ENCODE assay signal across 22 mouse cellular contexts in genomic region chr6:87886721-87887120, GRCm38 (mm10). TPM values are rescaled to one million over a fixed set of nuclear protein-coding genes. Genes with fewer than 3 reads are reported as not detected.
A peak's percentile ranks its signal among the peaks of the same experiment; 100 is the strongest.
DNase-seq lines count a peak whose midpoint lies in the region; ATAC-seq and TF ChIP-seq lines count a peak whose summit lies in the region.
"Had no signal": no experiment of that assay in that cellular context is flagged by ENCODE, and none has a peak within 500 bp of the region (broad histone marks: within the 10 kb centered on the region; RNA-seq: fewer than 3 reads in every experiment).

No protein-coding gene starts in this region.

- peaks cover 13% of the 10 kb centered on the region for H3K4me1 ChIP-seq in heart, embryonic 13.5 days
- peaks cover 11% of the 10 kb centered on the region for H3K4me1 ChIP-seq in lung, embryonic 16.5 days (replicated peaks; ENCODE audit: control insufficient read depth, insufficient read depth, low read length)
- H3K4me1 ChIP-seq in liver, embryonic 15.5 days (replicated peaks): peaks cover 26% of the 10 kb centered on the region

- TF ChIP-seq CTCF in layer of hippocampus, adult 2 months (conservative IDR thresholded peaks at IDR 0.05): no peak

- H3K27me3 ChIP-seq in heart, embryonic 13.5 days (replicated peaks): no peaks in the 10 kb centered on the region
- no peaks in the 10 kb centered on the region for H3K27me3 ChIP-seq in lung, embryonic 16.5 days (ENCODE audit: control insufficient read depth, insufficient read depth, low read depth, low read length)
- H3K27me3 ChIP-seq in liver, embryonic 15.5 days: no peaks in the 10 kb centered on the region
- H3K27me3 ChIP-seq: forebrain, embryonic 15.5 days; hindbrain, embryonic 12.5 days; midbrain, embryonic 13.5 days; neural tube, embryonic 12.5 days had no signal

- ATAC-seq in heart, embryonic 13.5 days (ENCODE audit: extremely low read depth, insufficient number of reproducible peaks, low FRiP score, low TSS enrichment): no peak
- ATAC-seq in lung, embryonic 16.5 days (ENCODE audit: low read depth): no peak
- no peak for ATAC-seq in liver, embryonic 15.5 days (ENCODE audit: insufficient read depth)

- H3K4me3 ChIP-seq in heart, embryonic 13.5 days: no peak overlapping the region
- H3K4me3 ChIP-seq in lung, embryonic 16.5 days (ENCODE audit: low read length): no peak overlapping the region
- H3K4me3 ChIP-seq in liver, embryonic 15.5 days (replicated peaks): no peak overlapping the region
- H3K4me3 ChIP-seq in layer of hippocampus, adult 2 months: no peak overlapping the region
- H3K4me3 ChIP-seq: hindbrain, embryonic 12.5 days had no signal

- DNase-seq in heart, postnatal 4 days: no peak
- no peak for DNase-seq in lung, postnatal 14 days
- no peak for DNase-seq in cerebellum, adult 18-20 months
- no peak for DNase-seq in layer of hippocampus, adult 2 months (ENCODE audit: low spot score in 2 of 2)
- DNase-seq in adrenal gland, postnatal 14 days: no peak
- DNase-seq: adrenal gland, postnatal 36 days; cerebellum, adult 11-12 months; cerebellum, postnatal 25 days; embryo, embryonic 11 days; kidney, adult 18-20 months; kidney, postnatal 36 days; layer of hippocampus, adult 9-11 months; lung, adult 2 months; spleen, adult 18-20 months had no signal

- no peaks in the 10 kb centered on the region for H3K9me3 ChIP-seq in heart, embryonic 13.5 days
- no peaks in the 10 kb centered on the region for H3K9me3 ChIP-seq in lung, embryonic 16.5 days (ENCODE audit: control insufficient read depth, low read length)
- no peaks in the 10 kb centered on the region for H3K9me3 ChIP-seq in liver, embryonic 15.5 days (replicated peaks)
- H3K9me3 ChIP-seq: forebrain, embryonic 15.5 days; hindbrain, embryonic 12.5 days; limb, embryonic 10.5 days; midbrain, embryonic 13.5 days; neural tube, embryonic 12.5 days had no signal

- WGBS in heart, embryonic 13.5 days: 68% methylated on average over 1 of the region's 1 CpGs
- 19% methylated on average over 1 of the region's 1 CpGs for WGBS in lung, embryonic 16.5 days
- WGBS in liver, embryonic 15.5 days (ENCODE audit: insufficient replicate concordance): 63% methylated on average over 1 of the region's 1 CpGs

- H3K36me3 ChIP-seq in heart, embryonic 13.5 days: peaks cover 31% of the 10 kb centered on the region
- H3K36me3 ChIP-seq in lung, embryonic 16.5 days (ENCODE audit: control insufficient read depth, insufficient read depth, low read length): peaks cover 21% of the 10 kb centered on the region
- H3K36me3 ChIP-seq in liver, embryonic 15.5 days (replicated peaks): peaks cover 28% of the 10 kb centered on the region

- H3K9ac ChIP-seq in heart, embryonic 13.5 days: no peak overlapping the region
- H3K9ac ChIP-seq in lung, embryonic 16.5 days (ENCODE audit: low read length): no peak overlapping the region; the same call in 1 of the 2 replicates
- no peak overlapping the region for H3K9ac ChIP-seq in liver, embryonic 15.5 days
- H3K9ac ChIP-seq: hindbrain, embryonic 12.5 days; midbrain, embryonic 13.5 days; neural tube, embryonic 12.5 days had no signal

- H3K4me2 ChIP-seq in heart, embryonic 13.5 days: no peak overlapping the region
- no peak overlapping the region for H3K4me2 ChIP-seq in lung, embryonic 16.5 days (ENCODE audit: low read depth, low read length)
- H3K4me2 ChIP-seq in liver, embryonic 15.5 days: 0 out of 2 replicates have a peak overlapping the region, but pooled peaks have one; percentile 0

- 0 out of 2 replicates have a peak overlapping the region, but pooled peaks have one; percentile 42 for H3K27ac ChIP-seq in heart, embryonic 13.5 days (replicated peaks)
- peak overlapping the region; percentile 57 for H3K27ac ChIP-seq in lung, embryonic 16.5 days (ENCODE audit: low read length)
- H3K27ac ChIP-seq in liver, embryonic 15.5 days (replicated peaks): peak overlapping the region; percentile 67
- no peak overlapping the region for H3K27ac ChIP-seq in layer of hippocampus, adult 2 months
- H3K27ac ChIP-seq: hindbrain, embryonic 12.5 days; midbrain, embryonic 13.5 days; neural tube, embryonic 12.5 days had no signal

RNA-seq across cellular contexts. Expression of gene Copg1, which starts 0.9 kb away (rescaled TPM):
- polyA plus RNA-seq in heart, embryonic 13.5 days (2015; fragmentation: Nextera tagmentation; extraction: Ambion mirVana): 120 TPM in 2 replicates
- total RNA-seq in heart, postnatal 4 days (2021): 10 to 100 TPM; 86.8 to 90.0 TPM
- 166 TPM in 2 replicates for polyA plus RNA-seq in lung, embryonic 16.5 days (2015; fragmentation: Nextera tagmentation; extraction: Ambion mirVana)
- 56.2 and 61.2 TPM in 2 replicates for polyA plus RNA-seq in liver, embryonic 15.5 days (2015; fragmentation: Nextera tagmentation; extraction: Ambion mirVana)
- 100 to 1,000 TPM; 258 to 266 TPM for total RNA-seq in layer of hippocampus, adult 2 months (2021)
- 93.2 and 98.2 TPM in 2 replicates for total RNA-seq in adrenal gland, postnatal 14 days (2021)

RNA-seq across cellular contexts. Expression of gene Hmces, which starts 27.0 kb away (rescaled TPM):
- 26.5 and 28.4 TPM in 2 replicates for polyA plus RNA-seq in heart, embryonic 13.5 days (2015; fragmentation: Nextera tagmentation; extraction: Ambion mirVana)
- total RNA-seq in heart, postnatal 4 days (2021): 10 to 100 TPM; 14.0 to 16.3 TPM
- 50.1 and 54.7 TPM in 2 replicates for polyA plus RNA-seq in lung, embryonic 16.5 days (2015; fragmentation: Nextera tagmentation; extraction: Ambion mirVana)
- 18.9 and 19.2 TPM in 2 replicates for polyA plus RNA-seq in liver, embryonic 15.5 days (2015; fragmentation: Nextera tagmentation; extraction: Ambion mirVana)
- total RNA-seq in layer of hippocampus, adult 2 months (2021): 10 to 100 TPM; 23.0 to 27.3 TPM
- total RNA-seq in adrenal gland, postnatal 14 days (2021): 23.3 and 24.8 TPM in 2 replicates

RNA-seq across cellular contexts. Expression of gene Cnbp, which starts 35.8 kb away (rescaled TPM):
- polyA plus RNA-seq in heart, embryonic 13.5 days (2015; fragmentation: Nextera tagmentation; extraction: Ambion mirVana): 722 and 777 TPM in 2 replicates
- 100 to 1,000 TPM; 316 to 330 TPM for total RNA-seq in heart, postnatal 4 days (2021)
- polyA plus RNA-seq in lung, embryonic 16.5 days (2015; fragmentation: Nextera tagmentation; extraction: Ambion mirVana): 966 and 994 TPM in 2 replicates
- 526 and 529 TPM in 2 replicates for polyA plus RNA-seq in liver, embryonic 15.5 days (2015; fragmentation: Nextera tagmentation; extraction: Ambion mirVana)
- total RNA-seq in layer of hippocampus, adult 2 months (2021): 100 to 1,000 TPM; 255 to 275 TPM
- 392 and 410 TPM in 2 replicates for total RNA-seq in adrenal gland, postnatal 14 days (2021)

RNA-seq across cellular contexts. Expression of gene Isy1, which starts 48.1 kb away (rescaled TPM):
- polyA plus RNA-seq in heart, embryonic 13.5 days (2015; fragmentation: Nextera tagmentation; extraction: Ambion mirVana): 22.1 and 25.4 TPM in 2 replicates
- 10 to 100 TPM; 23.4 to 24.5 TPM for total RNA-seq in heart, postnatal 4 days (2021)
- polyA plus RNA-seq in lung, embryonic 16.5 days (2015; fragmentation: Nextera tagmentation; extraction: Ambion mirVana): 33.8 and 47.6 TPM in 2 replicates
- 21.7 and 24.1 TPM in 2 replicates for polyA plus RNA-seq in liver, embryonic 15.5 days (2015; fragmentation: Nextera tagmentation; extraction: Ambion mirVana)
- total RNA-seq in layer of hippocampus, adult 2 months (2021): 10 to 100 TPM; 25.1 to 29.3 TPM
- total RNA-seq in adrenal gland, postnatal 14 days (2021): 41.0 and 42.3 TPM in 2 replicates

RNA-seq across cellular contexts. Expression of gene Gm45140, which starts 51.1 kb away (rescaled TPM):
- polyA plus RNA-seq in heart, embryonic 13.5 days (2015; fragmentation: Nextera tagmentation; extraction: Ambion mirVana): 2.1 TPM in 2 replicates
- 1 to 10 TPM in 1 of 2 experiments, under 1 TPM in 1; 0.95 to 2.4 TPM for total RNA-seq in heart, postnatal 4 days (2021)
- 1.5 and 3.5 TPM in 2 replicates for polyA plus RNA-seq in lung, embryonic 16.5 days (2015; fragmentation: Nextera tagmentation; extraction: Ambion mirVana)
- 3.0 and 4.1 TPM in 2 replicates for polyA plus RNA-seq in liver, embryonic 15.5 days (2015; fragmentation: Nextera tagmentation; extraction: Ambion mirVana)
- total RNA-seq in layer of hippocampus, adult 2 months (2021): 1 to 10 TPM; 3.7 to 4.4 TPM
- total RNA-seq in adrenal gland, postnatal 14 days (2021): 4.1 and 6.1 TPM in 2 replicates
